Mouse (Mus musculus): ENCODE measurements around the gene Pcolce. TPM values are rescaled to one million over a fixed set of nuclear protein-coding genes. Genes with fewer than 3 reads are reported as not detected.
A peak's percentile ranks its signal among the peaks of the same experiment; 100 is the strongest.

The Pcolce gene
- polyA plus RNA-seq, 1 experiment = 98.5 TPM

DNA sequence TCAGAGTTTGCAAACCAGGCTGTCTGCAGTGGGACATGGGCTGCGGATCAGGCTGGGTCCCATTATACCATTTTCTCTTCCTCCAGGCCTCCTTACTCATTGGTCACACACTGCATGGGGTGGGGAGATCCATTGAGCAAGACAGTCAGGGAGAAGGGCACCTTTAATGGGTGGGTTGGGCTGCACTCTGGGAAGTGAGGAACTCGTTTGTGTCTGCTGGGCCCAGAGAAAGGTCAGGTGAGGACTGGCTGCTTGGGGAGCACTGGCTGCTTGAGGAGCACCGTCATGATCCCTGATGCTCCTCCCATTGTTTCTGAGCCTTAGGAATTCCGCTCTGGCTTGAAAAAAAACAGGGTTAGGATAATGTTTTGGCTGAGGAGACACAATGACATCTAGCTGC, 29.3 kb upstream of the Pcolce start:
- Histone ChIP-seq H3K27ac (ENCODE audit: control insufficient read depth, insufficient read depth, low read depth, low read length) (no peak overlapping the region), H3K36me3 (ENCODE audit: control insufficient read depth, insufficient read depth, low read length) (no peaks in the 10 kb centered on the region; the same call in 1 of the 2 replicates), H3K4me3 (ENCODE audit: control insufficient read depth, low read depth, low read length) (no peak overlapping the region), H3K27me3 (ENCODE audit: control insufficient read depth, insufficient read depth, low read length) (no peaks in the 10 kb centered on the region), H3K4me1 (ENCODE audit: control insufficient read depth, insufficient read depth, low read length) (peaks cover 20% of the 10 kb centered on the region)
- TF ChIP-seq CTCF (IDR thresholded peaks at IDR 0.05; ENCODE audit: control insufficient read depth, insufficient read depth, insufficient replicate concordance, low read depth, low read length) = no peak
- no peak for TF ChIP-seq POLR2A (IDR thresholded peaks at IDR 0.05; ENCODE audit: control insufficient read depth, low read depth, low read length)

DNA sequence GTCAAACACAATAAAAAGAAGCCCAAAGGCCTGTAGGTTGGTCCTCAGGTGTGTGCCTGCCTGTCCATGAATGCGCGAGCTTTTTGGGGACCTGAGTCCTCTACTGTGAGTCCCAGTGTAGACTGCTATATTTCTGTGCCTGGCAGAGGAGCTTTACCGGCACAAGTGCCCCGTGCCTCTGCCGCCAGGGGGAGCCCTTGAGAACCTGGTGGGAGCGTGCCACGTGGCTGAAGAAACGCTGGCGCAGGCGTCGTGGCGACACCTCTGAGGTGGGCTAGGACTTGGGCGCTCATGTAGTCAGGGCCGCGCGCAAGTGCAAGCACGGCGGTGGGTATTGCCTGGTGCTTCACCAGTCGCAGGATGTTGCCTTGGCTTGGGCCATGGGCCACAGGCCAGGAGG, 27.5 kb upstream of the Pcolce start, which contains the start of gene Sap25:
TSS of gene Sap25 (plus strand) at position 281 of the 400 bp plus-strand sequence.
- Histone ChIP-seq H3K27ac (ENCODE audit: control insufficient read depth, insufficient read depth, low read depth, low read length) (no peak within 1 kb of the TSS), H3K4me3 (ENCODE audit: control insufficient read depth, low read depth, low read length) (no peak within 1 kb of the TSS), H3K27me3 (ENCODE audit: control insufficient read depth, insufficient read depth, low read length) (no peaks in the 10 kb centered on the region), H3K4me1 (ENCODE audit: control insufficient read depth, insufficient read depth, low read length) (peaks cover 20% of the 10 kb centered on the region), H3K36me3 (ENCODE audit: control insufficient read depth, insufficient read depth, low read length) (no peaks in the 10 kb centered on the region; the same call in 1 of the 2 replicates)
- TF ChIP-seq CTCF (IDR thresholded peaks at IDR 0.05; ENCODE audit: control insufficient read depth, insufficient read depth, insufficient replicate concordance, low read depth, low read length) (peak; percentile 62), POLR2A (IDR thresholded peaks at IDR 0.05; ENCODE audit: control insufficient read depth, low read depth, low read length) (no peak)

DNA sequence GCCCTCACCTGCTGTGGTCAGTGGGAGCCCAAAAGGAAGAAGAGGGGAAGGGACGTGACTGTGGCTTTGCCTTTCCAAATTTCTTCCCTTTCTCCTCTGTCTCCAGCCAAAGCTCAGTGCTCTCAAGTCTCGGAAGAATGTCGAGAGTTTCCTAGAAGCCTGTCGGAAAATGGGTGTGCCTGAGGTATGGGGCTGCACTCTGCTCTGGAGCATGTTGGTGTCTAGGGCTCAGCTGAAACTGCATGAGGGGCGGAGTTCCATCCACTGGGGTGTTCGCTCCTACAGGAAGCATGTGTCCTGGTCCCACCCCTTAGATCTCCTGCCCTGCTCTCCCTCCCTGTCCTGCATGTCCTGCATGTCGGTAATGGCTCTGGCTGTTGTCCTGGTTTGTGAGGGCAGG, 25.9 kb upstream of the Pcolce start:
- H3K27ac ChIP-seq (ENCODE audit: control insufficient read depth, insufficient read depth, low read depth, low read length) = no peak overlapping the region
- no peak for TF ChIP-seq POLR2A (IDR thresholded peaks at IDR 0.05; ENCODE audit: control insufficient read depth, low read depth, low read length)
- no peak for TF ChIP-seq CTCF (IDR thresholded peaks at IDR 0.05; ENCODE audit: control insufficient read depth, insufficient read depth, insufficient replicate concordance, low read depth, low read length)
- H3K4me3 ChIP-seq (ENCODE audit: control insufficient read depth, low read depth, low read length) = no peak overlapping the region
- H3K4me1 ChIP-seq (ENCODE audit: control insufficient read depth, insufficient read depth, low read length) = peaks cover 13% of the 10 kb centered on the region; the same call in 1 of the 2 replicates
- no peaks in the 10 kb centered on the region for H3K27me3 ChIP-seq (ENCODE audit: control insufficient read depth, insufficient read depth, low read length)
- no peaks in the 10 kb centered on the region; the same call in none of the 2 replicates for H3K36me3 ChIP-seq (ENCODE audit: control insufficient read depth, insufficient read depth, low read length)

DNA sequence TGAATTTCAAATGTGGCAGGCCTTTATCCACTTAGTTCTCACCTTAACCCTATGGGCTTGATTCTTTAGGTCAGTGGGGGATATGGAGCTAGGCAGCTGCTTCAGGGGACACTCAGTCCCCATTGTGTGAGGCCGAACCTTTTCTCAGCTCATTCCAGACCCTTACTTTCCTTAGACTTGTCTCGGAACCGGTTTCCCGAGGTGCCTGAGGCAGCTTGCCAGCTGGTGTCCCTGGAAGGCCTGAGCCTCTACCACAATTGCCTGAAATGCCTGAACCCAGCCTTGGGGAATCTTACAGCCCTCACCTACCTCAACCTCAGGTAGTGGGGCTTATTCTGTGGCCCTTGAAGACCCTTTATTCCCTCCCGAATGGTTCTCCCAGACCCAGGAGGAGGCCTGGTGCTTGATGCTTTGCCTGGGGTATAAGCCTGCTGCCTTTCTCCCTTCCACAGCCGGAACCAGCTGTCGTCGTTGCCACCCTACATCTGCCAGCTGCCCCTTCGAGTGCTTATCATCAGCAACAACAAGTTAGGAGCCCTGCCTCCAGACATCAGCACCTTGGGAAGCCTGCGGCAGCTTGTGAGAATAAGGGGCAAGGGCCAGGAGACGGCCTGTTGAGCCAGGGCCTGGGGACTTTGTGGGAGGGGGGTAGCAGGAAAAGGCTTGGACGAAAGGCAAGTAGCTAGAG, 20.0 kb upstream of the Pcolce start:
- no peak overlapping the region; the same call in 1 of the 2 replicates for H3K4me3 ChIP-seq (ENCODE audit: control insufficient read depth, low read depth, low read length)
- no peaks in the 10 kb centered on the region; the same call in none of the 2 replicates for H3K36me3 ChIP-seq (ENCODE audit: control insufficient read depth, insufficient read depth, low read length)
- H3K27me3 ChIP-seq (ENCODE audit: control insufficient read depth, insufficient read depth, low read length) = no peaks in the 10 kb centered on the region
- no peak overlapping the region for H3K27ac ChIP-seq (ENCODE audit: control insufficient read depth, insufficient read depth, low read depth, low read length)
- H3K4me1 ChIP-seq (ENCODE audit: control insufficient read depth, insufficient read depth, low read length) = peaks cover 8% of the 10 kb centered on the region
- TF ChIP-seq CTCF (IDR thresholded peaks at IDR 0.05; ENCODE audit: control insufficient read depth, insufficient read depth, insufficient replicate concordance, low read depth, low read length) (no peak), POLR2A (IDR thresholded peaks at IDR 0.05; ENCODE audit: control insufficient read depth, low read depth, low read length) (no peak)

DNA sequence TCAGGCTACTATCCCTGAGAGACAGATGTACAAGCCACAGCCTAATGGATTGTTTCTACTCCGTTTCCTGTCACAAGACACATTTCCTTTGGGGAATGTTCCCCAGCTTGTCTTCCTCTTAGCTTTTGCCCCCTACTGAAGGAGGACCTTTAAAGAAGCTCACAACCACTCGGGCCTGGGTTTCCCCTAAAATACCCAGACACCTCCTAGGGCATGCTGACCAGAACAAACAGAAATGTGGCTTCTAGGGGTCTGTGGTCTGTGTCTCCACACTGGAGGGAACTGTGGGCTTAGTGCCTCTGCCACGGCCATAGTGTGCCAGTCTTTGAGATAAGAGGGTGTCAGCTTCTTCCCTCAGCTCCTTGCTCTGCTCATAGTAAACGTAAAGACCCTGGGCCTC, 18.0 kb upstream of the Pcolce start:
- Histone ChIP-seq H3K4me3 (ENCODE audit: control insufficient read depth, low read depth, low read length) (peak overlapping the region; percentile 92), H3K4me1 (ENCODE audit: control insufficient read depth, insufficient read depth, low read length) (peaks cover 8% of the 10 kb centered on the region), H3K27me3 (ENCODE audit: control insufficient read depth, insufficient read depth, low read length) (no peaks in the 10 kb centered on the region), H3K36me3 (ENCODE audit: control insufficient read depth, insufficient read depth, low read length) (no peaks in the 10 kb centered on the region; the same call in 1 of the 2 replicates), H3K27ac (ENCODE audit: control insufficient read depth, insufficient read depth, low read depth, low read length) (no peak overlapping the region; the same call in 1 of the 2 replicates)
- TF ChIP-seq POLR2A (IDR thresholded peaks at IDR 0.05; ENCODE audit: control insufficient read depth, low read depth, low read length) (no peak), CTCF (IDR thresholded peaks at IDR 0.05; ENCODE audit: control insufficient read depth, insufficient read depth, insufficient replicate concordance, low read depth, low read length) (no peak)

DNA sequence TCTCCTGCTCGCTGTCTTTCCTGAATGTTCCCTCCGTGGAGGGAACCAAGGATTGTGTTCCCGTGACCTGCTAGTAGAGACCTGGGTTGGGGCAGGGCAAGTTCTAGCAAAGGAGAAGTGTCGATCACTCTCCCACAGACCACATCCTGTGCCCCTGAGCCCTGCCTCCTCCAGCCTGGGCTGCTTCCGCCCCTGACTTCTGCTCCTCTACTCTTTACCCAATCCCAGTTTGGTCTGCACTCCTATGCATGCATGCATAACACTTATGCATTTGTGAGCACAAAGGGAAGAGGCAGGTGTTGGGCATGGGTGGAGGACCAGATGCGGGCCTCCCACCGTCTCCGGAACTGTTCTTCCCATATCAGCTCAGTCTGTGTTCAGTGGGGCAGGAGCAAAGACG, 17.6 kb upstream of the Pcolce start:
- TF ChIP-seq POLR2A (IDR thresholded peaks at IDR 0.05; ENCODE audit: control insufficient read depth, low read depth, low read length) = no peak
- Histone ChIP-seq H3K4me1 (ENCODE audit: control insufficient read depth, insufficient read depth, low read length) (peaks cover 8% of the 10 kb centered on the region), H3K27ac (ENCODE audit: control insufficient read depth, insufficient read depth, low read depth, low read length) (peak overlapping the region; percentile 65), H3K27me3 (ENCODE audit: control insufficient read depth, insufficient read depth, low read length) (no peaks in the 10 kb centered on the region), H3K4me3 (ENCODE audit: control insufficient read depth, low read depth, low read length) (peak overlapping the region; percentile 92), H3K36me3 (ENCODE audit: control insufficient read depth, insufficient read depth, low read length) (no peaks in the 10 kb centered on the region; the same call in 1 of the 2 replicates)

DNA sequence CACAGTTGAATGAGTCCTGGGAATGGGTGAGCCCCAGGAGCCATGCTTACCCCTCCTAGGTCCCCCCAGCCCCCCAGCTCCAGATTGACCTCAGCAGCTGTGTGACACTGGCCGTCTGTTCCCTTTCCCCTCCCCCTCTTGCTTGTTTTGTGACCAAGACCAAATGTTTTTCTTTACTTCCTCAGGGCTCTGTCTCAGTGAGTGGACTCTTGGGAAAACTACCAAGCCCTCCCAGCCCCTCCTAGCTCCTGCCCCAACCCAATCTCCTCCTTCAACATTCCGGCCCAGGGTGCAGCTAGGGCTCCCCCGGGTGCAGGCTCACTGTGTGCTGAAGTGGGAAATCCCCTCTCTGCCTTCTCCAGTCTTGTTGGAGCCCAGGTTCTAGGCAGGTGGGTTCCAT, 17.0 kb upstream of the Pcolce start:
- no peaks in the 10 kb centered on the region; the same call in 1 of the 2 replicates for H3K36me3 ChIP-seq (ENCODE audit: control insufficient read depth, insufficient read depth, low read length)
- peak overlapping the region; percentile 97 for H3K27ac ChIP-seq (ENCODE audit: control insufficient read depth, insufficient read depth, low read depth, low read length)
- TF ChIP-seq CTCF (IDR thresholded peaks at IDR 0.05; ENCODE audit: control insufficient read depth, insufficient read depth, insufficient replicate concordance, low read depth, low read length) = no peak
- no peak for TF ChIP-seq POLR2A (IDR thresholded peaks at IDR 0.05; ENCODE audit: control insufficient read depth, low read depth, low read length)
- H3K4me1 ChIP-seq (ENCODE audit: control insufficient read depth, insufficient read depth, low read length) = peaks cover 8% of the 10 kb centered on the region
- H3K4me3 ChIP-seq (ENCODE audit: control insufficient read depth, low read depth, low read length) = peak overlapping the region; percentile 92
- H3K27me3 ChIP-seq (ENCODE audit: control insufficient read depth, insufficient read depth, low read length) = no peaks in the 10 kb centered on the region
